Mouse (Mus musculus) liver, postnatal 0 days (tissue): Measurements from ENCODE around the gene B4galt3.
A peak's percentile ranks its signal among the peaks of the same experiment; 100 is the strongest.

Experiments used
- CTCF ChIP-seq: sonication (generic); IDR thresholded peaks from 2 replicates; pipeline ENCODE4 v1.5.1; 2016; ENCODE audit warnings: antibody characterized with exemption, low read depth
- EP300 ChIP-seq: IDR thresholded peaks from 2 replicates; pipeline ENCODE4 v1.6.1; 2016; ENCODE audit warnings: antibody characterized with exemption, low read depth, mild to moderate bottlenecking

- TF ChIP-seq CTCF, result no peak
- peak; percentile 85 for TF ChIP-seq EP300
Measured at GRCm38 (mm10) chr1:171239992-171240744, 30.0 kb upstream of the B4galt3 start.
